Mouse (Mus musculus): ENCODE results near the gene Man1a.

DNA sequence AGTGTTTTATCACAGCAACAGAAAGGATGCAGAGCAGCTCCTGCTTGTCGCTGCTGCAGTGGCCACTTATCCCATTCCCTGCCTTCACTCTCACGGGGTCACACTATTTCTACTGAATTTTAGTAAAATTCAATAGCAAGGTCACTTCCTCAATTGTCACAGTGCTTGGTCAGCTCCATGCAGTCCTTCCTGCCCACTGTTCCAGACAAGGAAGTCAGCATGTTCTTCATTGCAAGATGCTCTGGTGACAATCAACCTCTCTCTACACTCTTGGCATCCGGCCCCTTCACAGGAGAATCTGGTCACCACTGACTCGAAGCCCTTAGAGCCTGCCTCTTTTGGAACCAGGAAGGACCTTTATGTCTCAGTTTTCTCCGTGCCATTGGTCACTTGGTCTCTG lies 148.5 kb downstream of the Man1a start:
- TF ChIP-seq ZC3H11A (IDR thresholded peaks at IDR 0.05; ENCODE audit: borderline replicate concordance, low read depth, low read length) = no peak
- no peak for TF ChIP-seq CHD2 (IDR thresholded peaks at IDR 0.05; ENCODE audit: low read depth, low read length)

Data from ES-E14 (cell line).